In the genomic region with DNA sequence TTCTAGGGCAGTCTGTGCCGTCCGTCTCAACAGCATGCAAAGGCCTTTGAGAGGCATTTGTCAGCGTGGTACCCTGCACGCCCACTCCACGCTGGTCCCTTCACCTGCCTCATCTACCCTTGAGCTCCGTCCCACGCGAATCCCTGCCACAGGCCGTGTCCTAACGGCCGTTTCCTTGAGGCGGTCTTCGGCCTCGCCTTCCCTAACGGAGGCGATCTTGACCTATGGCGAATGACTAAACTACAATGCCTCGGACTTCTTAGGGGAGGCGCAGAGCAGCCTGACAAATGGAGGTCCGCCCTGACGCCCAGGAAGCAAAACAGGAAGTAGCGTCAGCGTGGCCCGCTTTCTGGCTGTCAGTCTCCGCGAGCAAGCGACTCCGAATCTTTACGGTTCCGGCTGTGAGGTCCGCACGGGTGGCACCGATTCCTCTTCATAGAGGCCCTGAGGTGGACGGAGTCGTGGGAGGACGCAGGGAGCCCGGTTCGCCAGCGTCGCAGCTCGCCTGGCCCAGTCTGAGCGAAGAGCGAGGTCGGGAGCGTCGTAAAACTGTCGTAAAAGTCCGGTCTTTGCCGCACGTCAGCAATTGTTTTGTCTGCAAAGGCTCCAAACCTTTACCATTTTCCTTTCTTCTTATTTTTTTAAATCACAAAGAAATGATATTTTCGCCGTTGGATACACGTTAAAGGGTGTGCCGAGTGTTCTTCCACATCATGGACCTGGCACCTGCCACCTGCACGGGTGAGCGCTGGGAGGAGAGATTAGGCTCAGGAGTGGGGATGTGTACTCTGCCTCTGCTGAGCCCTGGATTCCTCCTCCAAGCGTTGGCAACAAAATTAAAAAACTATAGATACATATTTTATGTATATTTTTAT, we compare ENCODE assay signal across 8 mouse cellular contexts. TPM values are rescaled to one million over a fixed set of nuclear protein-coding genes. Genes with fewer than 3 reads are reported as not detected.
DNase-seq lines count a peak whose midpoint lies in the region; ATAC-seq lines count a peak whose summit lies in the region.

No protein-coding gene starts in this region.

- H3K4me2 ChIP-seq in forebrain, embryonic 14.5 days (ENCODE audit: low read length) = peak overlapping the region; percentile 76
- peak overlapping the region; percentile 80 for H3K4me2 ChIP-seq in neural tube, embryonic 15.5 days

- peak overlapping the region; percentile 95 for H3K27ac ChIP-seq in forebrain, embryonic 14.5 days (ENCODE audit: low read depth, low read length)
- peak overlapping the region; percentile 100 for H3K27ac ChIP-seq in neural tube, embryonic 15.5 days (replicated peaks)

- H3K9ac ChIP-seq in forebrain, embryonic 14.5 days (ENCODE audit: low read length) = peak overlapping the region; percentile 90
- H3K9ac ChIP-seq in neural tube, embryonic 15.5 days (replicated peaks) = peak overlapping the region; percentile 83

- H3K4me3 ChIP-seq in forebrain, embryonic 14.5 days (ENCODE audit: low read depth, low read length) = peak overlapping the region; percentile 65
- peak overlapping the region; percentile 83 for H3K4me3 ChIP-seq in neural tube, embryonic 15.5 days (replicated peaks)

- intact Hi-C loops in heart, postnatal 14 days (cut with DNase I) = no loop called here

- 0 out of 2 replicates have a peak, but pooled peaks cover 3% of the 10 kb centered on the region for H3K9me3 ChIP-seq in forebrain, embryonic 14.5 days (replicated peaks; ENCODE audit: control insufficient read depth, low read length)
- no peaks in the 10 kb centered on the region for H3K9me3 ChIP-seq in neural tube, embryonic 15.5 days (replicated peaks)

- peak; percentile 95 for DNase-seq in ES-CJ7 (ENCODE audit: low read depth, low spot score)
- peak; percentile 82 for DNase-seq in cerebellum, adult 11 months
- peak; percentile 97 for DNase-seq in forebrain, embryonic 14.5 days (ENCODE audit: low spot score)
- DNase-seq in heart, postnatal 14 days = peak; percentile 84 to 87
- peak; percentile 87 for DNase-seq in layer of hippocampus, adult 11-12 months (ENCODE audit: low spot score)
- DNase-seq in lung, adult 18-20 months = peak; percentile 87
- peak; percentile 87 for DNase-seq in testis, postnatal 14 days (ENCODE audit: low spot score)

- H3K36me3 ChIP-seq in forebrain, embryonic 14.5 days (ENCODE audit: control insufficient read depth, insufficient read depth, low read length) = no peaks in the 10 kb centered on the region
- peaks cover 6% of the 10 kb centered on the region; the same call in 1 of the 2 replicates for H3K36me3 ChIP-seq in neural tube, embryonic 15.5 days

- WGBS in forebrain, embryonic 14.5 days = under 1% methylated on average over 57 of the region's 57 CpGs
- under 1% methylated on average over 57 of the region's 57 CpGs for WGBS in neural tube, embryonic 15.5 days

- H3K4me1 ChIP-seq in forebrain, embryonic 14.5 days (ENCODE audit: control insufficient read depth, insufficient read depth, low read length) = peaks cover 8% of the 10 kb centered on the region
- peaks cover 10% of the 10 kb centered on the region; the same call in 1 of the 2 replicates for H3K4me1 ChIP-seq in neural tube, embryonic 15.5 days

- no peaks in the 10 kb centered on the region for H3K27me3 ChIP-seq in forebrain, embryonic 14.5 days (replicated peaks; ENCODE audit: control insufficient read depth, insufficient read depth, low read length)
- H3K27me3 ChIP-seq in neural tube, embryonic 15.5 days (replicated peaks) = no peaks in the 10 kb centered on the region

- ATAC-seq in forebrain, embryonic 14.5 days = peak; percentile 91
- peak; percentile 92 for ATAC-seq in neural tube, embryonic 15.5 days (ENCODE audit: low FRiP score)

RNA-seq across cellular contexts. Expression of a gene that starts 26.2 kb away (rescaled TPM):
- 34.4 and 45.5 TPM in 2 replicates for polyA plus RNA-seq in forebrain, embryonic 14.5 days (2014; fragmentation: Nextera tagmentation; extraction: Ambion mirVana)
- total RNA-seq in heart, postnatal 14 days (2021) = 1 to 10 TPM; 6.8 to 8.2 TPM
- polyA plus RNA-seq in neural tube, embryonic 15.5 days (2015; fragmentation: Nextera tagmentation; extraction: Ambion mirVana) = 38.6 and 44.8 TPM in 2 replicates

RNA-seq across cellular contexts. Expression of a gene that starts 35.3 kb away (rescaled TPM):
- polyA plus RNA-seq in forebrain, embryonic 14.5 days (2014; fragmentation: Nextera tagmentation; extraction: Ambion mirVana) = 468 and 550 TPM in 2 replicates
- total RNA-seq in heart, postnatal 14 days (2021) = 100 to 1,000 TPM; 226 to 229 TPM
- polyA plus RNA-seq in neural tube, embryonic 15.5 days (2015; fragmentation: Nextera tagmentation; extraction: Ambion mirVana) = 463 and 500 TPM in 2 replicates

RNA-seq across cellular contexts. Expression of a gene that starts 37.2 kb away (rescaled TPM):
- polyA plus RNA-seq in forebrain, embryonic 14.5 days (2014; fragmentation: Nextera tagmentation; extraction: Ambion mirVana) = 10.3 and 12.5 TPM in 2 replicates
- total RNA-seq in heart, postnatal 14 days (2021) = 10 to 100 TPM; 12.4 to 16.8 TPM
- polyA plus RNA-seq in neural tube, embryonic 15.5 days (2015; fragmentation: Nextera tagmentation; extraction: Ambion mirVana) = 13.0 and 20.6 TPM in 2 replicates

RNA-seq across cellular contexts. Expression of a gene that starts 44.6 kb away (rescaled TPM):
- polyA plus RNA-seq in forebrain, embryonic 14.5 days (2014; fragmentation: Nextera tagmentation; extraction: Ambion mirVana) = 69.2 and 73.3 TPM in 2 replicates
- total RNA-seq in heart, postnatal 14 days (2021) = 10 to 100 TPM; 17.7 to 17.8 TPM
- 69.6 and 71.6 TPM in 2 replicates for polyA plus RNA-seq in neural tube, embryonic 15.5 days (2015; fragmentation: Nextera tagmentation; extraction: Ambion mirVana)

Comparison
In these comparisons a context has a peak if more than half of its experiments do, and no peak if none do; other contexts are left out.
1. Peak in every context shown above with its lines: DNase-seq, ATAC-seq, H3K4me3 ChIP-seq and H3K27ac ChIP-seq.